Mouse (Mus musculus) olfactory bulb, adult 2 months (tissue): ENCODE measurements around the gene Nim1k.

ENCODE experiments used
- CTCF ChIP-seq: fragments of 200-500 bp; IDR thresholded peaks from 2 replicates; pipeline ENCODE4 v1.5.1; 2012; ENCODE audit warnings: low read depth, mild to moderate bottlenecking, low read length, moderate library complexity; ENCODE audit not compliant: insufficient read depth
- POLR2A ChIP-seq: fragments of 200-500 bp; IDR thresholded peaks from 2 replicates; pipeline ENCODE4 v1.6.1; 2012; ENCODE audit warnings: mild to moderate bottlenecking, low read depth, low read length, moderate library complexity; ENCODE audit not compliant: insufficient read depth

DNA sequence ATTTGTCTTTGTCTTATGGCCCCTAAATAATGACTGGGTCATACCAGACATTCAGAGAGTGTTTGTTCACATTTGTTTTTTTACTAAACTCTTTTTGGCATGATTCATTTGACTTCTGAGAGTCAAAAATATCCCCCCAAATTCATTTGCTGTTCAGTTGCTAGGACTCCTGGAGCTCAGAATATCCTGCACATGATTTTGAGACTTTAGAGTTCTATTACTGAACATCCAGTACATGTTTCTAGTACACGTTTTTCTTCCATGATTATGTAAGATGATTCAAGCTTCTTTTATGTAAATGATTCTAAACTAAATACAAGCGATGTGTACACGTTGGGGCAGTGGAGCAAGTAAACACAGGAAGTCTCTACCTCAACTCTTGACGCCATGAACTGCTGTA lies 42.0 kb upstream of the Nim1k start:
- TF ChIP-seq POLR2A (no peak), CTCF (no peak)
